Mouse (Mus musculus) left cerebral cortex, postnatal 10 days (tissue): ENCODE measurements around the gene Cdkn1c. TPM values are rescaled to one million over a fixed set of nuclear protein-coding genes. Genes with fewer than 3 reads are reported as not detected.

Experiments
- DNase-seq, 2 experiments: peaks; one replicate each; pipeline ENCODE4 v3.0.0; 2021 to 2022; ENCODE audit warnings: low spot score in 2 of 2, mixed read lengths in 1 of 2; ENCODE audit errors: extremely low spot score in 1 of 2
- intact Hi-C: fragments of 180-260 bp; cut with DNase I; formaldehyde crosslinking; loops from one replicate; pipeline ENCODE4 v1.15.1; 2025
- total RNA-seq, 2 experiments: library from RNA; stranded (reverse); gene quantifications; 2 replicates each; pipeline ENCODE4 v1.2.3; 2021

The Cdkn1c gene
- total RNA-seq, 2 experiments from 2014 or later: 14.2 to 15.1 TPM

GRCm38 (mm10) chr7:143445651-143446460, 15.0 kb downstream of the Cdkn1c start:
- intact Hi-C loops: no loop called here
- DNase-seq: peak in 1 of 2 experiments; percentile 41

GRCm38 (mm10) chr7:143444955-143445648, 15.7 kb downstream of the Cdkn1c start:
- intact Hi-C loops: no loop called here

GRCm38 (mm10) chr7:143444580-143444954, 16.3 kb downstream of the Cdkn1c start:
- intact Hi-C loops: no loop called here
- DNase-seq: no peak

More at GRCm38 (mm10) chr7:143444955-143445648, 15.7 kb downstream of the Cdkn1c start:
- DNase-seq: no peak

GRCm38 (mm10) chr7:143438965-143439364, 21.9 kb downstream of the Cdkn1c start:
- intact Hi-C loops: no loop called here
- no peak for DNase-seq

- intact Hi-C loops: no loop called here
- peak in 1 of 2 experiments; percentile 50 for DNase-seq
Measured at GRCm38 (mm10) chr7:143437894-143438581, 22.8 kb downstream of the Cdkn1c start.

GRCm38 (mm10) chr7:143437231-143437893, 23.5 kb downstream of the Cdkn1c start:
- DNase-seq: no peak
- intact Hi-C loops: no loop called here

GRCm38 (mm10) chr7:143433331-143433730, 27.5 kb downstream of the Cdkn1c start:
- intact Hi-C loops: no loop called here
- peak in 1 of 2 experiments; percentile 36 for DNase-seq

GRCm38 (mm10) chr7:143432631-143433030, 28.2 kb downstream of the Cdkn1c start:
- DNase-seq: no peak
- intact Hi-C loops: no loop called here

- intact Hi-C loops: no loop called here
- DNase-seq: no peak
Measured at GRCm38 (mm10) chr7:143428814-143429499, 31.9 kb downstream of the Cdkn1c start.

GRCm38 (mm10) chr7:143428142-143428813, 32.6 kb downstream of the Cdkn1c start:
- intact Hi-C loops: no loop called here
- peak in 1 of 2 experiments; percentile 64 for DNase-seq

- intact Hi-C loops: no loop called here
- no peak for DNase-seq
Measured at GRCm38 (mm10) chr7:143419585-143420160, 41.2 kb downstream of the Cdkn1c start.

- DNase-seq: no peak
- intact Hi-C loops: no loop called here
Measured at GRCm38 (mm10) chr7:143417875-143418274, 43.0 kb downstream of the Cdkn1c start.

- no peak for DNase-seq
Measured at GRCm38 (mm10) chr7:143416406-143416805, 44.4 kb downstream of the Cdkn1c start.

GRCm38 (mm10) chr7:143415070-143415469, 45.8 kb downstream of the Cdkn1c start:
- no peak for DNase-seq
- intact Hi-C loops: no loop called here

More at GRCm38 (mm10) chr7:143416406-143416805, 44.4 kb downstream of the Cdkn1c start:
- intact Hi-C loops: no loop called here

GRCm38 (mm10) chr7:143412606-143413005, 48.2 kb downstream of the Cdkn1c start:
- no peak for DNase-seq
- intact Hi-C loops: no loop called here

GRCm38 (mm10) chr7:143408615-143409021, 52.2 kb downstream of the Cdkn1c start:
- intact Hi-C loops: no loop called here
- DNase-seq: no peak
